Mouse (Mus musculus) activated CD4-positive, CD25-positive, alpha-beta regulatory T cell, adult 4 months (primary cell): ENCODE data around the gene Scaf11. TPM values are rescaled to one million over a fixed set of nuclear protein-coding genes. Genes with fewer than 3 reads are reported as not detected.
"Not testable (repeated sequence)": the region's sequence is repeated elsewhere in the genome, so short reads cannot be mapped to it uniquely, and the experiment has no call there.

ENCODE experiments used
- ATAC-seq: one replicate; pipeline ENCODE4 v1.8.0; 2017
- polyA plus RNA-seq, 2 experiments: library from polyadenylated mRNA; unstranded; fragments of 100-300 nt; shearing (Covaris generic); gene quantifications; one replicate each; pipeline ENCODE4 v1.2.1; 2017

Scaf11 gene
- polyA plus RNA-seq, 2 experiments from 2014 or later: 39.8 to 46.8 TPM

- no peak for ATAC-seq
Measured at GRCm38 (mm10) chr15:96463821-96464220, 3.2 kb upstream of the Scaf11 start.

- no peak for ATAC-seq
Measured at GRCm38 (mm10) chr15:96462611-96463010, 2.0 kb upstream of the Scaf11 start.

GRCm38 (mm10) chr15:96461541-96462512 is 1.2 kb upstream of the Scaf11 start:
- ATAC-seq: peak; percentile 15

GRCm38 (mm10) chr15:96460451-96460729 is 253 bp downstream of the Scaf11 start:
- no peak for ATAC-seq

- peak; percentile 8 for ATAC-seq
Measured at GRCm38 (mm10) chr15:96459741-96460450, 747 bp downstream of the Scaf11 start.

- no peak for ATAC-seq
Measured at GRCm38 (mm10) chr15:96458273-96458672, 2.4 kb downstream of the Scaf11 start.

GRCm38 (mm10) chr15:96457338-96457664 is 3.3 kb downstream of the Scaf11 start:
- ATAC-seq: no peak

- no peak for ATAC-seq
Measured at GRCm38 (mm10) chr15:96456651-96457337, 3.8 kb downstream of the Scaf11 start.

- no peak for ATAC-seq
Measured at GRCm38 (mm10) chr15:96455595-96456214, 4.9 kb downstream of the Scaf11 start.

GRCm38 (mm10) chr15:96453346-96453745 is 7.3 kb downstream of the Scaf11 start:
- ATAC-seq: no peak

- ATAC-seq: no peak
Measured at GRCm38 (mm10) chr15:96448656-96449299, 11.9 kb downstream of the Scaf11 start.

GRCm38 (mm10) chr15:96446785-96447184 is 13.9 kb downstream of the Scaf11 start:
- no peak for ATAC-seq

- ATAC-seq: not testable (repeated sequence)
Measured at GRCm38 (mm10) chr15:96441480-96441879, 19.2 kb downstream of the Scaf11 start.

- no peak for ATAC-seq
Measured at GRCm38 (mm10) chr15:96434202-96434601, 26.4 kb downstream of the Scaf11 start.

GRCm38 (mm10) chr15:96419920-96420319 is 40.7 kb downstream of the Scaf11 start:
- no peak for ATAC-seq

GRCm38 (mm10) chr15:96418161-96418560 is 42.5 kb downstream of the Scaf11 start:
- ATAC-seq: no peak

GRCm38 (mm10) chr15:96408717-96409121 is 51.9 kb downstream of the Scaf11 start:
- no peak for ATAC-seq

GRCm38 (mm10) chr15:96407151-96407550 is 53.5 kb downstream of the Scaf11 start:
- no peak for ATAC-seq

GRCm38 (mm10) chr15:96406253-96406652 is 54.4 kb downstream of the Scaf11 start:
- no peak for ATAC-seq

GRCm38 (mm10) chr15:96405548-96405947 is 55.1 kb downstream of the Scaf11 start:
- no peak for ATAC-seq

- ATAC-seq: no peak
Measured at GRCm38 (mm10) chr15:96398333-96398732, 62.3 kb downstream of the Scaf11 start.

- no peak for ATAC-seq
Measured at GRCm38 (mm10) chr15:96396641-96397344, 63.9 kb downstream of the Scaf11 start.
